Mouse (Mus musculus) kidney, postnatal 14 days (tissue): ENCODE data around the gene 4930550C14Rik.

Experiments
- DNase-seq: peaks from one replicate; pipeline ENCODE4 v3.0.0; 2022; ENCODE audit warnings: mixed read lengths

Gene 4930550C14Rik

GRCm38 (mm10) chr9:53404753-53405722 lies 2.9 kb downstream of the 4930550C14Rik start:
- DNase-seq: peak; percentile 78

- no peak for DNase-seq
Measured at GRCm38 (mm10) chr9:53408548-53408947, 6.4 kb downstream of the 4930550C14Rik start.

GRCm38 (mm10) chr9:53408953-53409361 lies 6.8 kb downstream of the 4930550C14Rik start:
- peak; percentile 39 for DNase-seq

GRCm38 (mm10) chr9:53409427-53409826 lies 7.3 kb downstream of the 4930550C14Rik start:
- no peak for DNase-seq

- DNase-seq: no peak
Measured at GRCm38 (mm10) chr9:53422133-53422896, 20.2 kb downstream of the 4930550C14Rik start.

- no peak for DNase-seq
Measured at GRCm38 (mm10) chr9:53426726-53427125, 24.6 kb downstream of the 4930550C14Rik start.

GRCm38 (mm10) chr9:53427638-53428037 lies 25.5 kb downstream of the 4930550C14Rik start:
- peak; percentile 30 for DNase-seq

- no peak for DNase-seq
Measured at GRCm38 (mm10) chr9:53435830-53436570, 33.9 kb downstream of the 4930550C14Rik start.

GRCm38 (mm10) chr9:53450609-53451008 lies 48.5 kb downstream of the 4930550C14Rik start:
- no peak for DNase-seq

- DNase-seq: no peak
Measured at GRCm38 (mm10) chr9:53452038-53452437, 49.9 kb downstream of the 4930550C14Rik start.

- no peak for DNase-seq
Measured at GRCm38 (mm10) chr9:53472806-53473518, 70.8 kb downstream of the 4930550C14Rik start.
